Mouse (Mus musculus) liver, embryonic 16.5 days (tissue): ENCODE data around the gene Actbl2. TPM values are rescaled to one million over a fixed set of nuclear protein-coding genes. Genes with fewer than 3 reads are reported as not detected.

Experiments
- ATAC-seq: fragments of 200-750 bp; cut with Nextera tagmentation; 2 replicates; pipeline ENCODE4 v1.8.0; 2017; ENCODE audit warnings: low read depth, mild to moderate bottlenecking, moderate number of reproducible peaks, moderate library complexity
- H3K27ac ChIP-seq: fragments of 300-500 bp; sonication (generic); 2 replicates; pipeline ENCODE4 v1.5.1; 2014; ENCODE audit warnings: mild to moderate bottlenecking, low read length
- H3K27me3 ChIP-seq: fragments of 300-500 bp; sonication (generic); 2 replicates; pipeline ENCODE4 v1.6.1; 2014; ENCODE audit warnings: low read depth, low read length, mixed read lengths; ENCODE audit not compliant: control insufficient read depth, insufficient read depth
- H3K36me3 ChIP-seq: fragments of 300-500 bp; sonication (generic); 2 replicates; pipeline ENCODE4 v1.6.1; 2014; ENCODE audit warnings: mild to moderate bottlenecking; ENCODE audit not compliant: control insufficient read depth, insufficient read depth
- H3K4me1 ChIP-seq: fragments of 300-500 bp; sonication (generic); 2 replicates; pipeline ENCODE4 v1.6.1; 2014; ENCODE audit warnings: low read depth, low read length, mixed read lengths; ENCODE audit not compliant: control insufficient read depth
- H3K4me2 ChIP-seq: fragments of 300-500 bp; sonication (generic); 2 replicates; pipeline ENCODE4 v1.6.1; 2014; ENCODE audit warnings: low read depth, low read length, mixed read lengths
- H3K4me3 ChIP-seq: fragments of 300-500 bp; sonication (generic); 2 replicates; pipeline ENCODE4 v1.5.1; 2014; ENCODE audit warnings: low read depth, mild to moderate bottlenecking, low read length
- H3K9ac ChIP-seq: fragments of 300-500 bp; sonication (generic); 2 replicates; pipeline ENCODE4 v1.6.1; 2014; ENCODE audit warnings: low read depth, low read length
- H3K9me3 ChIP-seq: fragments of 300-500 bp; sonication (generic); replicated peaks from 2 replicates; pipeline ENCODE4 v1.6.1; 2016; ENCODE audit warnings: low read length; ENCODE audit not compliant: control insufficient read depth
- WGBS: fragments of 180-500 bp; shearing (Covaris S2); extraction: QIAGEN DNeasy Blood & Tissue Kit; methylation state at CpG from one replicate; pipeline ENCODE4 v1.1.7; 2014; ENCODE audit not compliant: insufficient replicate concordance; 5-methylcytosine and 5-hydroxymethylcytosine counted together
- polyA plus RNA-seq: library from polyadenylated mRNA; unstranded; fragments of >200 nt; fragmentation: Nextera tagmentation; extraction: Ambion mirVana; gene quantifications from 2 replicates; pipeline ENCODE4 v1.2.1, GENCODE M21; 2015

Actbl2 gene
- polyA plus RNA-seq, 1 experiment from 2014 or later = not detected

DNA sequence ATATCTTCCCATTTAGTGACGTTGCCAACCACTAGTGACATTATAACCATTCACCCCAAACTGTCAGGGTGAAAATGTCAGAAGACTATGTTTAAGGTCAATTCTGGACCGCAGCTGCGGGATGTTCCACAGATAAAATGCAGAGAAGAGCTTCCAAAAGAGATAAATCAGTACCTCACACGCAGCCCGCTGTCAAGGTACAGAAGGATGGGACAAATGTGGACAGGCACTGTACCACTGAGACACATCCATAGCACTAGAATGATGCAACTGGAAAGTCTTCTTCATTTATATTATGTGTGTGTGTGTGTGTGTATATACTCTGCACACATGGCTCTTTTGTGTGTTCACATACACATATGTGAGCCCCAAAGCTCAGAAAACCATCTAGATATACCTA is 49.9 kb downstream of the Actbl2 start:
- Histone ChIP-seq H3K9me3 (no peaks in the 10 kb centered on the region), H3K4me2 (no peak overlapping the region), H3K36me3 (no peaks in the 10 kb centered on the region), H3K27me3 (no peaks in the 10 kb centered on the region), H3K4me3 (no peak overlapping the region), H3K9ac (no peak overlapping the region), H3K4me1 (no peaks in the 10 kb centered on the region), H3K27ac (no peak overlapping the region)
- WGBS = 76% methylated on average over 5 of the region's 5 CpGs
- ATAC-seq = no peak

Other genes with a start within 250 kb of the Actbl2 start
- gene Gpbp1, start 235.1 kb downstream of the Actbl2 start, polyA plus RNA-seq = 35.2 and 37.1 TPM in 2 replicates